Comparison of ENCODE assay signal across 10 mouse cellular contexts in genomic region chr12:61522148-61522828, GRCm38 (mm10). TPM values are rescaled to one million over a fixed set of nuclear protein-coding genes. Genes with fewer than 3 reads are reported as not detected.
DNase-seq lines count a peak whose midpoint lies in the region; ATAC-seq lines count a peak whose summit lies in the region.
"Had no signal": no experiment of that assay in that cellular context is flagged by ENCODE, and none has a peak within 500 bp of the region (broad histone marks: within the 10 kb centered on the region; RNA-seq: fewer than 3 reads in every experiment).

No protein-coding gene starts in this region.

- no peaks in the 10 kb centered on the region for H3K36me3 ChIP-seq in heart, embryonic 11.5 days (ENCODE audit: control insufficient read depth, insufficient read depth, low read length)
- H3K36me3 ChIP-seq in hindbrain, embryonic 15.5 days, result no peaks in the 10 kb centered on the region
- H3K36me3 ChIP-seq in midbrain, embryonic 14.5 days (ENCODE audit: control insufficient read depth, insufficient read depth, low read length), result no peaks in the 10 kb centered on the region

- peaks cover 29% of the 10 kb centered on the region for H3K27me3 ChIP-seq in heart, embryonic 11.5 days (ENCODE audit: control insufficient read depth, insufficient read depth, low read length)
- 0 out of 2 replicates have a peak, but pooled peaks cover 3% of the 10 kb centered on the region for H3K27me3 ChIP-seq in hindbrain, embryonic 15.5 days
- H3K27me3 ChIP-seq in midbrain, embryonic 14.5 days (ENCODE audit: control insufficient read depth, insufficient read depth, low read length), result peaks cover 8% of the 10 kb centered on the region

- peak; percentile 19; the same call in 1 of the 2 replicates for ATAC-seq in heart, embryonic 11.5 days (replicated peaks; ENCODE audit: insufficient number of reproducible peaks, low FRiP score, low TSS enrichment)
- peak; percentile 29 for ATAC-seq in hindbrain, embryonic 15.5 days (ENCODE audit: low FRiP score, low read depth)
- ATAC-seq in midbrain, embryonic 14.5 days (ENCODE audit: low FRiP score, low TSS enrichment), result peak; percentile 54

- H3K4me3 ChIP-seq in heart, embryonic 11.5 days (ENCODE audit: low read depth, low read length), result peak overlapping the region; percentile 62
- H3K4me3 ChIP-seq in hindbrain, embryonic 15.5 days, result peak overlapping the region; percentile 64
- peak overlapping the region; percentile 62 for H3K4me3 ChIP-seq in midbrain, embryonic 14.5 days (replicated peaks; ENCODE audit: low read depth, low read length)
- H3K4me3 ChIP-seq: erythroblast, embryonic 14.5 days; myocyte had no signal

- no peak overlapping the region for H3K27ac ChIP-seq in heart, embryonic 11.5 days (ENCODE audit: low read depth, low read length)
- peak overlapping the region; percentile 95 for H3K27ac ChIP-seq in hindbrain, embryonic 15.5 days (replicated peaks)
- H3K27ac ChIP-seq in midbrain, embryonic 14.5 days (replicated peaks; ENCODE audit: low read depth, low read length), result peak overlapping the region; percentile 92

- H3K4me1 ChIP-seq in heart, embryonic 11.5 days (ENCODE audit: control insufficient read depth, insufficient read depth, low read length), result peaks cover 6% of the 10 kb centered on the region; the same call in 1 of the 2 replicates
- peaks cover 13% of the 10 kb centered on the region; the same call in 1 of the 2 replicates for H3K4me1 ChIP-seq in hindbrain, embryonic 15.5 days (replicated peaks)
- peaks cover 7% of the 10 kb centered on the region; the same call in 1 of the 2 replicates for H3K4me1 ChIP-seq in midbrain, embryonic 14.5 days (ENCODE audit: control insufficient read depth, insufficient read depth, low read length)

- H3K9ac ChIP-seq in heart, embryonic 11.5 days (ENCODE audit: low read depth, low read length), result no peak overlapping the region
- peak overlapping the region; percentile 85 for H3K9ac ChIP-seq in hindbrain, embryonic 15.5 days
- H3K9ac ChIP-seq in midbrain, embryonic 14.5 days (replicated peaks; ENCODE audit: low read length), result peak overlapping the region; percentile 91

- H3K4me2 ChIP-seq in heart, embryonic 11.5 days, result peak overlapping the region; percentile 85
- H3K4me2 ChIP-seq in hindbrain, embryonic 15.5 days, result peak overlapping the region; percentile 66
- H3K4me2 ChIP-seq in midbrain, embryonic 14.5 days (ENCODE audit: low read length), result peak overlapping the region; percentile 86

- WGBS in heart, embryonic 11.5 days (ENCODE audit: insufficient replicate concordance), result 3% methylated on average over 6 of the region's 6 CpGs
- whole genome bisulfite sequencing in hindbrain, embryonic 15.5 days, result 2% methylated on average over 6 of the region's 6 CpGs
- WGBS in midbrain, embryonic 14.5 days, result 2% methylated on average over 6 of the region's 6 CpGs

- DNase-seq in heart, postnatal 25 days (ENCODE audit: low spot score), result no peak
- peak; percentile 20 for DNase-seq in ZHBTc4 (ENCODE audit: low read depth, low spot score)
- DNase-seq in midbrain, embryonic 14.5 days, result peak; percentile 72
- DNase-seq in ovary, postnatal 14 days (ENCODE audit: low spot score), result no peak
- DNase-seq in adrenal gland, postnatal 14 days, result no peak
- DNase-seq in gastrocnemius, adult 8-10 months (ENCODE audit: low spot score in 2 of 2), result no peak

- H3K9me3 ChIP-seq in heart, embryonic 11.5 days (replicated peaks; ENCODE audit: control insufficient read depth, low read length), result no peaks in the 10 kb centered on the region
- no peaks in the 10 kb centered on the region for H3K9me3 ChIP-seq in hindbrain, embryonic 15.5 days
- H3K9me3 ChIP-seq in midbrain, embryonic 14.5 days (ENCODE audit: control insufficient read depth, low read length), result no peaks in the 10 kb centered on the region

- intact Hi-C loops in heart, postnatal 25 days (cut with DNase I), result no loop called here

RNA-seq across cellular contexts. Expression of gene Lrfn5, which starts 0.7 kb away (rescaled TPM):
- 0.30 and 0.34 TPM in 2 replicates for polyA plus RNA-seq in heart, embryonic 11.5 days (2014; fragmentation: Nextera tagmentation; extraction: Ambion mirVana)
- not detected for total RNA-seq in heart, postnatal 25 days (2021)
- 71.1 and 74.5 TPM in 2 replicates for polyA plus RNA-seq in hindbrain, embryonic 15.5 days (2015; fragmentation: Nextera tagmentation; extraction: Ambion mirVana)
- polyA plus RNA-seq in midbrain, embryonic 14.5 days (2014; fragmentation: Nextera tagmentation; extraction: Ambion mirVana), result 50.6 and 53.4 TPM in 2 replicates
- 0.33 TPM in 1 of 2 replicates, not detected in the other for total RNA-seq in adrenal gland, postnatal 14 days (2021)
- total RNA-seq in gastrocnemius, adult 8-10 months (2022), result under 1 TPM; 0.07 to 0.52 (median 0.13) TPM
- polyA plus RNA-seq: erythroblast, embryonic 14.5 days; myocyte had no signal

Comparison
In these comparisons a context has a peak if more than half of its experiments do, and no peak if none do; other contexts are left out.
1. DNase-seq: peak in ZHBTc4 (single experiment) and midbrain, embryonic 14.5 days (single experiment); none in heart, postnatal 25 days (single experiment), ovary, postnatal 14 days (single experiment), adrenal gland, postnatal 14 days (single experiment) and gastrocnemius, adult 8-10 months (0 of 2).
2. Peak in every context shown above with its lines, with median percentiles within 50 percentile points of each other: ATAC-seq, H3K4me2 ChIP-seq and H3K4me3 ChIP-seq.